Mouse (Mus musculus): ENCODE results near the gene Pex10. TPM values are rescaled to one million over a fixed set of nuclear protein-coding genes. Genes with fewer than 3 reads are reported as not detected.

The Pex10 gene
- polyA plus RNA-seq, 1 experiment from 2014 or later = 5.6 TPM

GRCm38 (mm10) chr4:155022228-155022855, 44.5 kb upstream of the Pex10 start:
- Histone ChIP-seq H3K27me3 (ENCODE audit: control insufficient read depth, insufficient read depth, low read length) (peaks cover 12% of the 10 kb centered on the region), H3K9ac (ENCODE audit: low read length) (no peak overlapping the region), H3K27ac (replicated peaks in 1 of 2; ENCODE audit: control insufficient read depth in 1 of 2, insufficient read depth in 1 of 2, low read depth in 2 of 2, low read length in 2 of 2) (no peak overlapping the region), H3K9me3 (ENCODE audit: control insufficient read depth, low read length) (no peaks in the 10 kb centered on the region), H3K4me2 (ENCODE audit: low read length) (no peak overlapping the region), H3K4me3 (ENCODE audit: control insufficient read depth in 1 of 2, insufficient read depth in 1 of 2, low read depth in 1 of 2, low read length in 2 of 2) (no peak overlapping the region), H3K4me1 (ENCODE audit: control insufficient read depth in 2 of 2, insufficient read depth in 2 of 2, low read length in 2 of 2) (peaks cover 0 to 6% of the 10 kb centered on the region in 2 experiments; a peak in 2 of 4 replicates), H3K36me3 (ENCODE audit: control insufficient read depth, insufficient read depth, low read length) (no peaks in the 10 kb centered on the region)
- 50% methylated on average over 7 of the region's 7 CpGs for WGBS
- no peak for ATAC-seq (ENCODE audit: insufficient number of reproducible peaks, insufficient read depth, low FRiP score, low read depth)

DNA sequence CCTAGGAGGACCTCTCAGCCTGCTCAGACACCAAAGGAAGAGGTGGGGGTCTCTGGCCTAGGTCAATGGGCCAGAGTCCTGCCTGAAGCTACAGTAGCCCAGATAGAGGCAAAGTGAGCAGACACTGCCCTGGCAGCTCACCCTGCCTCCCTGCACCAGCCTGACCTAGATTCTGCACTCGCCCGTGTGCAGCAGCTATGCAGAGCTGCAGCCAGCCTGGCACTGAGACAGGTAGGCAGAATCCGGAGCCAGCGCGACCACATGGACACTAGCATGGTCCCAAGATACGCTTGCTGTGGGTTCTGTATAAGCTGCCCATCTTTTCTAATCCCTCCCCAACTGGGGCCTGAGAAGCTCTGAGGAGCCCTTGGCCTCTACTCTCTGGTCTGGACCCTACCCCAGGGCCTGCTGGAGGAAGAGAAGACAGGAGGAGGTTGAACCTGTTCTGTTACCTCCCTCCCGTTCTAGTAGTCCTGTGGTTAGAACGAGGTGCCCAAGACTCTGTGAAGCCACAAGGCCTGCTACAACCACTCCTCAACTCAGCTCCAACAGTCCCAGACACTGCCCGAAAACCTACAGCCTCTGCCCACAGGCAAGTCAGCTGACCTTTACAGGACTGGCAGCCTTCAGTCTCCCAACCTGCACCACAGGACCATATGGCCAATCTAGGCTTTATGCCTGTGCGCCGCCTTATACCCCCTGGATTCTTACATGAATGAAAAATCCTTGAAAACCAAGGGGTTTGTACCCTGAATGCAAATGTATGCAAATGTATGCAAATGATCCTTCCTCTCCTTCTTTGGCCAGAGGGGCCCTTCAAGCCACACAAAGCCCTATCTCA, 42.4 kb upstream of the Pex10 start:
- WGBS = 81% methylated on average over 11 of the region's 11 CpGs
- Histone ChIP-seq H3K9ac (ENCODE audit: low read length) (no peak overlapping the region), H3K27me3 (ENCODE audit: control insufficient read depth, insufficient read depth, low read length) (peaks cover 5% of the 10 kb centered on the region), H3K4me2 (ENCODE audit: low read length) (no peak overlapping the region), H3K9me3 (ENCODE audit: control insufficient read depth, low read length) (no peaks in the 10 kb centered on the region), H3K36me3 (ENCODE audit: control insufficient read depth, insufficient read depth, low read length) (no peaks in the 10 kb centered on the region), H3K4me3 (ENCODE audit: control insufficient read depth in 1 of 2, insufficient read depth in 1 of 2, low read depth in 1 of 2, low read length in 2 of 2) (no peak overlapping the region), H3K27ac (replicated peaks in 1 of 2; ENCODE audit: control insufficient read depth in 1 of 2, insufficient read depth in 1 of 2, low read depth in 2 of 2, low read length in 2 of 2) (no peak overlapping the region), H3K4me1 (ENCODE audit: control insufficient read depth in 2 of 2, insufficient read depth in 2 of 2, low read length in 2 of 2) (peaks cover 0 to under 1% of the 10 kb centered on the region in 2 experiments; a peak in 1 of 4 replicates)
- no peak for ATAC-seq (ENCODE audit: insufficient number of reproducible peaks, insufficient read depth, low FRiP score, low read depth)

DNA sequence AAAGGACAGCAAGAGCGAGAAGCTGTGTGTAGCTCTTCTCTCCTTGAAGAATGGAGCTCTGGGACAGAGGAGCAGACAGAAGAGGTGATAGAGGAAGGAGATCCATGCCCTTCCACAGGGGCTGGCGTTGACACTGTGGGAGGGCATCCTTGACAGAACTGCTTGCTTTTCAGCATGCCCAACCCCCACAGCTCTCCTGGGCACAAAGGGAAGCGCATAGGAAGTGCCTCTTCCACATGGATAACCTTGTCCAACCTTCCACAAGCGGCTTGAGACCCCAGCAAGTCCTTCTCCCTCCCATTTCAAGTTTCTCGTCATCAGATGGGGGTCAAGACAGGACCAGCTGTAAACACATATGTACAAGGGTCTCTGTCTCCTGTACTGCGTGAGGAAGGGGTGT, 33.7 kb upstream of the Pex10 start:
- H3K9me3 ChIP-seq (ENCODE audit: control insufficient read depth, low read length) = no peaks in the 10 kb centered on the region
- no peak for ATAC-seq (ENCODE audit: insufficient number of reproducible peaks, insufficient read depth, low FRiP score, low read depth)
- no peak overlapping the region for H3K27ac ChIP-seq (replicated peaks in 1 of 2; ENCODE audit: control insufficient read depth in 1 of 2, insufficient read depth in 1 of 2, low read depth in 2 of 2, low read length in 2 of 2)
- H3K27me3 ChIP-seq (ENCODE audit: control insufficient read depth, insufficient read depth, low read length) = peaks cover 73% of the 10 kb centered on the region
- H3K9ac ChIP-seq (ENCODE audit: low read length) = no peak overlapping the region
- H3K4me2 ChIP-seq (ENCODE audit: low read length) = no peak overlapping the region
- no peak overlapping the region for H3K4me3 ChIP-seq (ENCODE audit: control insufficient read depth in 1 of 2, insufficient read depth in 1 of 2, low read depth in 1 of 2, low read length in 2 of 2)
- H3K36me3 ChIP-seq (ENCODE audit: control insufficient read depth, insufficient read depth, low read length) = no peaks in the 10 kb centered on the region
- 34% methylated on average over 6 of the region's 6 CpGs for WGBS
- no peaks in the 10 kb centered on the region for H3K4me1 ChIP-seq (ENCODE audit: control insufficient read depth in 2 of 2, insufficient read depth in 2 of 2, low read length in 2 of 2)

- Histone ChIP-seq H3K27ac (replicated peaks in 1 of 2; ENCODE audit: control insufficient read depth in 1 of 2, insufficient read depth in 1 of 2, low read depth in 2 of 2, low read length in 2 of 2) (no peak overlapping the region), H3K9me3 (ENCODE audit: control insufficient read depth, low read length) (no peaks in the 10 kb centered on the region), H3K36me3 (ENCODE audit: control insufficient read depth, insufficient read depth, low read length) (no peaks in the 10 kb centered on the region), H3K27me3 (ENCODE audit: control insufficient read depth, insufficient read depth, low read length) (peaks cover 75% of the 10 kb centered on the region), H3K4me1 (ENCODE audit: control insufficient read depth in 2 of 2, insufficient read depth in 2 of 2, low read length in 2 of 2) (no peaks in the 10 kb centered on the region), H3K9ac (ENCODE audit: low read length) (no peak overlapping the region), H3K4me3 (ENCODE audit: control insufficient read depth in 1 of 2, insufficient read depth in 1 of 2, low read depth in 1 of 2, low read length in 2 of 2) (no peak overlapping the region), H3K4me2 (ENCODE audit: low read length) (no peak overlapping the region)
- no peak for ATAC-seq (ENCODE audit: insufficient number of reproducible peaks, insufficient read depth, low FRiP score, low read depth)
- 29% methylated on average over 7 of the region's 7 CpGs for WGBS
Observed at GRCm38 (mm10) chr4:155034202-155034601, 32.6 kb upstream of the Pex10 start.

- Histone ChIP-seq H3K27ac (replicated peaks in 1 of 2; ENCODE audit: control insufficient read depth in 1 of 2, insufficient read depth in 1 of 2, low read depth in 2 of 2, low read length in 2 of 2) (no peak overlapping the region), H3K27me3 (ENCODE audit: control insufficient read depth, insufficient read depth, low read length) (peaks cover 81% of the 10 kb centered on the region), H3K9me3 (ENCODE audit: control insufficient read depth, low read length) (no peaks in the 10 kb centered on the region), H3K36me3 (ENCODE audit: control insufficient read depth, insufficient read depth, low read length) (no peaks in the 10 kb centered on the region), H3K4me3 (ENCODE audit: control insufficient read depth in 1 of 2, insufficient read depth in 1 of 2, low read depth in 1 of 2, low read length in 2 of 2) (no peak overlapping the region), H3K9ac (ENCODE audit: low read length) (no peak overlapping the region), H3K4me1 (ENCODE audit: control insufficient read depth in 2 of 2, insufficient read depth in 2 of 2, low read length in 2 of 2) (no peaks in the 10 kb centered on the region), H3K4me2 (ENCODE audit: low read length) (no peak overlapping the region)
- WGBS = 62% methylated on average over 13 of the region's 13 CpGs
- ATAC-seq (ENCODE audit: insufficient number of reproducible peaks, insufficient read depth, low FRiP score, low read depth) = no peak
Observed at GRCm38 (mm10) chr4:155034787-155035186, 32.0 kb upstream of the Pex10 start.

- Histone ChIP-seq H3K4me2 (ENCODE audit: low read length) (no peak overlapping the region), H3K9me3 (ENCODE audit: control insufficient read depth, low read length) (no peaks in the 10 kb centered on the region), H3K27me3 (ENCODE audit: control insufficient read depth, insufficient read depth, low read length) (peaks cover 86% of the 10 kb centered on the region), H3K36me3 (ENCODE audit: control insufficient read depth, insufficient read depth, low read length) (no peaks in the 10 kb centered on the region), H3K4me1 (ENCODE audit: control insufficient read depth in 2 of 2, insufficient read depth in 2 of 2, low read length in 2 of 2) (no peaks in the 10 kb centered on the region), H3K27ac (replicated peaks in 1 of 2; ENCODE audit: control insufficient read depth in 1 of 2, insufficient read depth in 1 of 2, low read depth in 2 of 2, low read length in 2 of 2) (no peak overlapping the region), H3K4me3 (ENCODE audit: control insufficient read depth in 1 of 2, insufficient read depth in 1 of 2, low read depth in 1 of 2, low read length in 2 of 2) (no peak overlapping the region), H3K9ac (ENCODE audit: low read length) (no peak overlapping the region)
- ATAC-seq (ENCODE audit: insufficient number of reproducible peaks, insufficient read depth, low FRiP score, low read depth) = no peak
- WGBS = 56% methylated on average over 9 of the region's 9 CpGs
Observed at GRCm38 (mm10) chr4:155040197-155040596, 26.6 kb upstream of the Pex10 start.

DNA sequence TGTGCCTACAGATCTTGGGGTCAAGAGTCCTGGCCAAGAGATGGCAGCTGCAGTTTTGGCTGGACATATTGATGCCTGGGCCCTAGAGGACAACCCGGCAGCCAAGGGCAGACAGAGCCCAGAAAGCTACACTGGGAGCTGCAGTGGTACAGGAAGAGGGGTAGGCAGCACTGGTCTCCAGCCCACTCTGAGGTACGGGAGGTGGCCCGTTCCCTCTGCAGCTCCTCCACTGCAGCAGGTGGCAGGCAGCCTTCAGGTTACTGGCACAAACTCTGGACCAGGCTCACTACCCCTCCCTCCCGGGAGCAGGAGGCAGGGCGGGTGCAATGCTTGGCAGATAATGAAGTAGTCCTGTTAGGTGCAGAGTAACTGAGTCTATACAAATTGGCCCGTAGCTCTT, 26.1 kb upstream of the Pex10 start:
- no peak for ATAC-seq (ENCODE audit: insufficient number of reproducible peaks, insufficient read depth, low FRiP score, low read depth)
- Histone ChIP-seq H3K27me3 (ENCODE audit: control insufficient read depth, insufficient read depth, low read length) (peaks cover 86% of the 10 kb centered on the region), H3K4me2 (ENCODE audit: low read length) (no peak overlapping the region), H3K9ac (ENCODE audit: low read length) (no peak overlapping the region), H3K36me3 (ENCODE audit: control insufficient read depth, insufficient read depth, low read length) (no peaks in the 10 kb centered on the region), H3K4me1 (ENCODE audit: control insufficient read depth in 2 of 2, insufficient read depth in 2 of 2, low read length in 2 of 2) (no peaks in the 10 kb centered on the region), H3K9me3 (ENCODE audit: control insufficient read depth, low read length) (no peaks in the 10 kb centered on the region), H3K4me3 (ENCODE audit: control insufficient read depth in 1 of 2, insufficient read depth in 1 of 2, low read depth in 1 of 2, low read length in 2 of 2) (no peak overlapping the region), H3K27ac (replicated peaks in 1 of 2; ENCODE audit: control insufficient read depth in 1 of 2, insufficient read depth in 1 of 2, low read depth in 2 of 2, low read length in 2 of 2) (no peak overlapping the region)
- 64% methylated on average over 6 of the region's 6 CpGs for WGBS

All from heart, embryonic 14.5 days (tissue).